Mouse (Mus musculus): ENCODE measurements around the gene Grik1. TPM values are rescaled to one million over a fixed set of nuclear protein-coding genes. Genes with fewer than 3 reads are reported as not detected.

The Grik1 gene
- polyA plus RNA-seq, 1 experiment = not detected

GRCm38 (mm10) chr16:87902049-87902448 lies 388.0 kb downstream of the Grik1 start:
- H3K4me3 ChIP-seq (ENCODE audit: low read depth, low read length) = no peak overlapping the region
- H3K36me3 ChIP-seq (ENCODE audit: control insufficient read depth, insufficient read depth, low read length) = no peaks in the 10 kb centered on the region
- H3K27me3 ChIP-seq (ENCODE audit: control insufficient read depth, insufficient read depth, low read length) = no peaks in the 10 kb centered on the region
- H3K4me1 ChIP-seq (ENCODE audit: control insufficient read depth, insufficient read depth, insufficient read length, low read length) = no peaks in the 10 kb centered on the region
- H3K27ac ChIP-seq (ENCODE audit: insufficient read depth, low read depth, low read length) = no peak overlapping the region
- 76% methylated on average over 9 of the region's 9 CpGs for WGBS
- TF ChIP-seq POLR2A (IDR thresholded peaks at IDR 0.05; ENCODE audit: low read depth, low read length) (no peak), CTCF (IDR thresholded peaks at IDR 0.05; ENCODE audit: extremely low read depth, insufficient read length, insufficient replicate concordance, low read depth, low read length) (no peak)

- Histone ChIP-seq H3K27ac (ENCODE audit: insufficient read depth, low read depth, low read length) (no peak overlapping the region), H3K27me3 (ENCODE audit: control insufficient read depth, insufficient read depth, low read length) (no peaks in the 10 kb centered on the region), H3K36me3 (ENCODE audit: control insufficient read depth, insufficient read depth, low read length) (no peaks in the 10 kb centered on the region), H3K4me3 (ENCODE audit: low read depth, low read length) (no peak overlapping the region), H3K4me1 (ENCODE audit: control insufficient read depth, insufficient read depth, insufficient read length, low read length) (no peaks in the 10 kb centered on the region)
- no peak for TF ChIP-seq POLR2A (IDR thresholded peaks at IDR 0.05; ENCODE audit: low read depth, low read length)
- no peak for TF ChIP-seq CTCF (IDR thresholded peaks at IDR 0.05; ENCODE audit: extremely low read depth, insufficient read length, insufficient replicate concordance, low read depth, low read length)
- WGBS = 89% methylated on average over 2 of the region's 2 CpGs
Observed at GRCm38 (mm10) chr16:87901189-87901588, 388.9 kb downstream of the Grik1 start.

GRCm38 (mm10) chr16:87875927-87876326 lies 414.1 kb downstream of the Grik1 start:
- WGBS = 85% methylated on average over 2 of the region's 2 CpGs
- H3K36me3 ChIP-seq (ENCODE audit: control insufficient read depth, insufficient read depth, low read length) = no peaks in the 10 kb centered on the region
- TF ChIP-seq CTCF (IDR thresholded peaks at IDR 0.05; ENCODE audit: extremely low read depth, insufficient read length, insufficient replicate concordance, low read depth, low read length) (no peak), POLR2A (IDR thresholded peaks at IDR 0.05; ENCODE audit: low read depth, low read length) (no peak)
- H3K4me1 ChIP-seq (ENCODE audit: control insufficient read depth, insufficient read depth, insufficient read length, low read length) = no peaks in the 10 kb centered on the region
- no peaks in the 10 kb centered on the region; the same call in 1 of the 2 replicates for H3K27me3 ChIP-seq (ENCODE audit: control insufficient read depth, insufficient read depth, low read length)
- H3K27ac ChIP-seq (ENCODE audit: insufficient read depth, low read depth, low read length) = no peak overlapping the region
- no peak overlapping the region for H3K4me3 ChIP-seq (ENCODE audit: low read depth, low read length)

- H3K36me3 ChIP-seq (ENCODE audit: control insufficient read depth, insufficient read depth, low read length) = no peaks in the 10 kb centered on the region
- H3K4me1 ChIP-seq (ENCODE audit: control insufficient read depth, insufficient read depth, insufficient read length, low read length) = peaks cover 3% of the 10 kb centered on the region; the same call in 1 of the 2 replicates
- 84% methylated on average over 6 of the region's 6 CpGs for WGBS
- TF ChIP-seq CTCF (IDR thresholded peaks at IDR 0.05; ENCODE audit: extremely low read depth, insufficient read length, insufficient replicate concordance, low read depth, low read length) (no peak), POLR2A (IDR thresholded peaks at IDR 0.05; ENCODE audit: low read depth, low read length) (no peak)
- no peak overlapping the region for H3K4me3 ChIP-seq (ENCODE audit: low read depth, low read length)
- H3K27me3 ChIP-seq (ENCODE audit: control insufficient read depth, insufficient read depth, low read length) = no peaks in the 10 kb centered on the region
- H3K27ac ChIP-seq (ENCODE audit: insufficient read depth, low read depth, low read length) = no peak overlapping the region
Observed at GRCm38 (mm10) chr16:87864526-87864925, 425.5 kb downstream of the Grik1 start.

- TF ChIP-seq CTCF (IDR thresholded peaks at IDR 0.05; ENCODE audit: extremely low read depth, insufficient read length, insufficient replicate concordance, low read depth, low read length) (no peak), POLR2A (IDR thresholded peaks at IDR 0.05; ENCODE audit: low read depth, low read length) (no peak)
- H3K36me3 ChIP-seq (ENCODE audit: control insufficient read depth, insufficient read depth, low read length) = no peaks in the 10 kb centered on the region
- H3K4me1 ChIP-seq (ENCODE audit: control insufficient read depth, insufficient read depth, insufficient read length, low read length) = peaks cover 3% of the 10 kb centered on the region; the same call in 1 of the 2 replicates
- H3K27ac ChIP-seq (ENCODE audit: insufficient read depth, low read depth, low read length) = no peak overlapping the region
- no peak overlapping the region for H3K4me3 ChIP-seq (ENCODE audit: low read depth, low read length)
- 40% methylated on average over 1 of the region's 1 CpGs for WGBS
- no peaks in the 10 kb centered on the region for H3K27me3 ChIP-seq (ENCODE audit: control insufficient read depth, insufficient read depth, low read length)
Observed at GRCm38 (mm10) chr16:87861722-87862121, 428.3 kb downstream of the Grik1 start.

- 47% methylated on average over 3 of the region's 3 CpGs for WGBS
Observed at GRCm38 (mm10) chr16:87853451-87854085, 436.5 kb downstream of the Grik1 start.

GRCm38 (mm10) chr16:87851550-87851949 lies 438.5 kb downstream of the Grik1 start:
- WGBS = 74% methylated on average over 2 of the region's 2 CpGs
- no peak overlapping the region for H3K27ac ChIP-seq (ENCODE audit: insufficient read depth, low read depth, low read length)
- no peaks in the 10 kb centered on the region for H3K27me3 ChIP-seq (ENCODE audit: control insufficient read depth, insufficient read depth, low read length)
- TF ChIP-seq POLR2A (IDR thresholded peaks at IDR 0.05; ENCODE audit: low read depth, low read length) = no peak
- H3K4me1 ChIP-seq (ENCODE audit: control insufficient read depth, insufficient read depth, insufficient read length, low read length) = peaks cover 4% of the 10 kb centered on the region; the same call in 1 of the 2 replicates
- no peak overlapping the region for H3K4me3 ChIP-seq (ENCODE audit: low read depth, low read length)
- no peaks in the 10 kb centered on the region for H3K36me3 ChIP-seq (ENCODE audit: control insufficient read depth, insufficient read depth, low read length)

More at GRCm38 (mm10) chr16:87853451-87854085, 436.5 kb downstream of the Grik1 start:
- H3K4me3 ChIP-seq (ENCODE audit: low read depth, low read length) = no peak overlapping the region
- TF ChIP-seq CTCF (IDR thresholded peaks at IDR 0.05; ENCODE audit: extremely low read depth, insufficient read length, insufficient replicate concordance, low read depth, low read length) = no peak
- TF ChIP-seq POLR2A (IDR thresholded peaks at IDR 0.05; ENCODE audit: low read depth, low read length) = no peak
- H3K36me3 ChIP-seq (ENCODE audit: control insufficient read depth, insufficient read depth, low read length) = no peaks in the 10 kb centered on the region
- H3K4me1 ChIP-seq (ENCODE audit: control insufficient read depth, insufficient read depth, insufficient read length, low read length) = peaks cover 4% of the 10 kb centered on the region; the same call in 1 of the 2 replicates
- H3K27me3 ChIP-seq (ENCODE audit: control insufficient read depth, insufficient read depth, low read length) = no peaks in the 10 kb centered on the region
- no peak overlapping the region for H3K27ac ChIP-seq (ENCODE audit: insufficient read depth, low read depth, low read length)
